8 mouse cellular contexts compared by ENCODE assay signal in the genomic region with DNA sequence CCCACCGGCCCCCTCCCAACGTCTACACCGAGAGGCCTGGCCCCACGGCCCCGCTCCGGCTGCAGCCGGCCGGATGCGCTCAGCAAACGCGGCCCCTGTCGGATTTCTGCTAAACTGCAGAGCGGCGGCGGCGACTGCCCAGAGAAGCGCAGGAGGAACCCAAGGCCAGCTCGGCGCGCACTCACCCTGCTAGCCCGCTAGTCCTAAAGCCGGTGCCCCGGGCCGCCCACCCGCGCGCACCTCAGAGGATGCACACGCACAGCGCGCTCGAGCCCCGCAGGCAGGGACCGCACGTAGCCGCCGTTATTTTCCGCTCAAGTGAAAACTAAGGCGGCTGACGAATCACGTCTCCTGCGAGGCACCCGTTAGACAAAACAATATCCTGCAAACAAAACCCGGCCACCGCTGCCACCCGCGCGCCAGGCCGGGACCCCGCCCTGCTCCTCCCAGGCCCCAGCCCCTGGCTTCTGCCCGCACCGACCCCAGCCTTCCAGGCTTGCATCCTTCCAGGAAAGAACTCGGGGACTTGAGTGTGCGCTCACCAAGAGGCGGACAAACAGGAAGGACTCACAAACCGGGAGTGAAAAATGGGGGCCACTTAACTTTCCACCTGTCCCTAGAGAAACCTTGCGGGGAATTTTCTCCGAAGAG. TPM values are rescaled to one million over a fixed set of nuclear protein-coding genes. Genes with fewer than 3 reads are reported as not detected.
DNase-seq lines count a peak whose midpoint lies in the region; ATAC-seq and TF ChIP-seq lines count a peak whose summit lies in the region.

No protein-coding gene starts in this region.

- CTCF ChIA-PET in Patski (lab: Charles Lee) = interaction anchor here (1.4 to 1.6 kb wide), 2 partner anchors 52 to 395 kb away, joined by 3 to 8 read pairs; no protein-coding TSS in a partner anchor

- peak; percentile 83 for ATAC-seq in Patski
- peak; percentile 80 for ATAC-seq in hematopoietic stem cell, adult 5-6 weeks (replicated peaks in 1 of 2; ENCODE audit: insufficient read depth in 1 of 2, low FRiP score in 2 of 2, low TSS enrichment in 1 of 2, low read depth in 1 of 2, poor library complexity in 2 of 2, severe bottlenecking in 2 of 2)

- no peaks in the 10 kb centered on the region for H3K27me3 ChIP-seq in Patski

- no peak for TF ChIP-seq CTCF in Patski (IDR thresholded peaks at IDR 0.05)

- in situ Hi-C loops in Patski (cut with MboI; ENCODE audit: low pct_unique_long_range_greater_than_20kb) = loop anchor here (5.0 kb wide), 1 partner anchor 398 kb away; no protein-coding TSS in a partner anchor

- no peak for DNase-seq in Patski (ENCODE audit: low read depth, low spot score)
- DNase-seq in cerebellum, adult 9-11 months = peak; percentile 83
- peak; percentile 40 to 76 for DNase-seq in frontal cortex, postnatal 10 days (ENCODE audit: low spot score in 2 of 2)
- DNase-seq in layer of hippocampus, postnatal 14 days (ENCODE audit: low spot score in 2 of 2) = peak; percentile 72 to 82
- DNase-seq in lung, postnatal 10 days = peak; percentile 87
- DNase-seq in retina, postnatal 1 day = peak; percentile 95
- peak; percentile 57 for DNase-seq in yolk sac, embryonic 10.5 days (ENCODE audit: low spot score)

- POLR2A ChIA-PET in Patski (lab: Charles Lee) = interaction anchor here (0.6 to 1.0 kb wide), 3 partner anchors 234 to 286 kb away, joined by 3 to 4 read pairs (median 4); no protein-coding TSS in a partner anchor

RNA-seq across cellular contexts. Expression of a gene that starts 2.9 kb away (rescaled TPM):
- polyA plus RNA-seq in Patski (2021) = 8.0 TPM
- not detected in 2 replicates for total RNA-seq in hematopoietic stem cell, adult 5-6 weeks (2017)
- total RNA-seq in layer of hippocampus, postnatal 14 days (2021) = 10 to 100 TPM; 49.4 to 49.5 TPM

Comparison
In these comparisons a context has a peak if more than half of its experiments do, and no peak if none do; other contexts are left out.
1. RNA of a gene that starts 2.9 kb away (total RNA-seq): 49.4 to 49.5 TPM in layer of hippocampus, postnatal 14 days; not detected in hematopoietic stem cell, adult 5-6 weeks; every median in the first group is over 10 times any median in the second.